8 mouse cellular contexts compared by ENCODE assay signal in the genomic region with DNA sequence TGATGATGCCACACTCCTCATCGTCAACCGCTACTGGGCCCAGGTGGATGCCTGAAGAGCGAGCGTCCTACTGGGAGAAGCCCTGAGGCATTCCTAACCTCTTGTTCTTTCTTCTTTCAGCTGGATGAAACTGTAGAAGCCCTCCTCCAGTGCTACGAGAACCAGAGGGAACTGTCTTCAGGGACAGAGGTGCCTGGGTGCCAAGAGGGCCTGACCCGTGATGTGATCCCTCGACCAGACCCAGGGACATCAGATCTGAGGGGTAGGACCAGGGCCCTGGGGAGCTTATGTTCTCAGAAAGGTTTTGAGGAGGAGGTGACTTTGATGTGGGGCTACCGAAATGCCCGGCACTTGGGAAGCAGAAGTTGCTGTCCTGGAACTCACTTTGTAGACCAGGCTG. TPM values are rescaled to one million over a fixed set of nuclear protein-coding genes. Genes with fewer than 3 reads are reported as not detected.
DNase-seq lines count a peak whose midpoint lies in the region; ATAC-seq and TF ChIP-seq lines count a peak whose summit lies in the region.

No protein-coding gene starts in this region.

- peaks cover 5% of the 10 kb centered on the region; the same call in 1 of the 2 replicates for H3K4me1 ChIP-seq in kidney, postnatal 0 days (replicated peaks; ENCODE audit: insufficient read depth, low read length)
- H3K4me1 ChIP-seq in embryonic facial prominence, embryonic 13.5 days = peaks cover 15% of the 10 kb centered on the region
- peaks cover 17% of the 10 kb centered on the region for H3K4me1 ChIP-seq in intestine, embryonic 15.5 days (replicated peaks)
- H3K4me1 ChIP-seq in neural tube, embryonic 12.5 days = peaks cover 18% of the 10 kb centered on the region

- H3K9me3 ChIP-seq in kidney, postnatal 0 days (replicated peaks; ENCODE audit: low read length) = no peaks in the 10 kb centered on the region
- no peaks in the 10 kb centered on the region for H3K9me3 ChIP-seq in embryonic facial prominence, embryonic 13.5 days
- H3K9me3 ChIP-seq in intestine, embryonic 15.5 days = no peaks in the 10 kb centered on the region
- no peaks in the 10 kb centered on the region for H3K9me3 ChIP-seq in neural tube, embryonic 12.5 days

- no peak for DNase-seq in kidney, postnatal 0 days (ENCODE audit: low spot score)
- DNase-seq in kidney, postnatal 4 days = no peak
- DNase-seq in Muller cell, postnatal 12 days (ENCODE audit: inconsistent ontology term) = no peak
- DNase-seq in thymus, postnatal 4 days = no peak
- no peak for DNase-seq in kidney, postnatal 36 days

- H3K27ac ChIP-seq in kidney, postnatal 0 days = no peak overlapping the region
- H3K27ac ChIP-seq in embryonic facial prominence, embryonic 13.5 days = no peak overlapping the region
- H3K27ac ChIP-seq in intestine, embryonic 15.5 days = no peak overlapping the region
- H3K27ac ChIP-seq in neural tube, embryonic 12.5 days = no peak overlapping the region

- H3K9ac ChIP-seq in kidney, postnatal 0 days (ENCODE audit: low read depth, low read length) = 0 out of 2 replicates have a peak overlapping the region, but pooled peaks have one; percentile 82
- H3K9ac ChIP-seq in embryonic facial prominence, embryonic 13.5 days = peak overlapping the region; percentile 91
- H3K9ac ChIP-seq in intestine, embryonic 15.5 days = peak overlapping the region; percentile 81; the same call in 1 of the 2 replicates
- H3K9ac ChIP-seq in neural tube, embryonic 12.5 days = peak overlapping the region; percentile 78

- no peak for ATAC-seq in kidney, postnatal 0 days (replicated peaks; ENCODE audit: low FRiP score, low read depth)
- no peak for ATAC-seq in embryonic facial prominence, embryonic 13.5 days (ENCODE audit: insufficient number of reproducible peaks, insufficient read depth, low FRiP score, low TSS enrichment, low read depth)
- no peak for ATAC-seq in intestine, embryonic 15.5 days
- ATAC-seq in neural tube, embryonic 12.5 days (ENCODE audit: low FRiP score, low read depth) = no peak

- H3K4me2 ChIP-seq in kidney, postnatal 0 days (ENCODE audit: low read length) = peak overlapping the region; percentile 79
- H3K4me2 ChIP-seq in embryonic facial prominence, embryonic 13.5 days = peak overlapping the region; percentile 90
- peak overlapping the region; percentile 93 for H3K4me2 ChIP-seq in intestine, embryonic 15.5 days (replicated peaks)
- H3K4me2 ChIP-seq in neural tube, embryonic 12.5 days (replicated peaks) = peak overlapping the region; percentile 92

- H3K4me3 ChIP-seq in kidney, postnatal 0 days (replicated peaks; ENCODE audit: low read depth, low read length) = peak overlapping the region; percentile 82
- H3K4me3 ChIP-seq in embryonic facial prominence, embryonic 13.5 days = peak overlapping the region; percentile 91
- peak overlapping the region; percentile 86 for H3K4me3 ChIP-seq in intestine, embryonic 15.5 days (replicated peaks)
- peak overlapping the region; percentile 91 for H3K4me3 ChIP-seq in neural tube, embryonic 12.5 days

- peaks cover 42% of the 10 kb centered on the region for H3K36me3 ChIP-seq in kidney, postnatal 0 days (ENCODE audit: insufficient read depth, low read length)
- peaks cover 63% of the 10 kb centered on the region for H3K36me3 ChIP-seq in embryonic facial prominence, embryonic 13.5 days
- peaks cover 23% of the 10 kb centered on the region for H3K36me3 ChIP-seq in intestine, embryonic 15.5 days
- H3K36me3 ChIP-seq in neural tube, embryonic 12.5 days = peaks cover 54% of the 10 kb centered on the region

- no peaks in the 10 kb centered on the region for H3K27me3 ChIP-seq in kidney, postnatal 0 days (ENCODE audit: insufficient read depth, low read length)
- H3K27me3 ChIP-seq in embryonic facial prominence, embryonic 13.5 days = no peaks in the 10 kb centered on the region
- H3K27me3 ChIP-seq in intestine, embryonic 15.5 days (replicated peaks) = no peaks in the 10 kb centered on the region
- H3K27me3 ChIP-seq in neural tube, embryonic 12.5 days (replicated peaks) = no peaks in the 10 kb centered on the region

- WGBS in kidney, postnatal 0 days = 77% methylated on average over 9 of the region's 9 CpGs
- 84% methylated on average over 9 of the region's 9 CpGs for WGBS in embryonic facial prominence, embryonic 13.5 days
- WGBS in intestine, embryonic 15.5 days = 95% methylated on average over 9 of the region's 9 CpGs
- 94% methylated on average over 9 of the region's 9 CpGs for WGBS in neural tube, embryonic 12.5 days

- TF ChIP-seq CTCF in kidney, postnatal 0 days (IDR thresholded peaks at IDR 0.05; ENCODE audit: low read depth) = no peak

RNA-seq across cellular contexts. Expression of a gene that starts 1.1 kb away (rescaled TPM):
- 32.4 and 35.3 TPM in 2 replicates for polyA plus RNA-seq in kidney, postnatal 0 days (2015; fragmentation: Nextera tagmentation; extraction: Ambion mirVana)
- 51.2 and 58.1 TPM in 2 replicates for polyA plus RNA-seq in embryonic facial prominence, embryonic 13.5 days (2015; fragmentation: Nextera tagmentation; extraction: Ambion mirVana)
- polyA plus RNA-seq in intestine, embryonic 15.5 days (2015; fragmentation: Nextera tagmentation; extraction: Ambion mirVana) = 37.4 and 37.7 TPM in 2 replicates
- 54.1 and 61.2 TPM in 2 replicates for polyA plus RNA-seq in neural tube, embryonic 12.5 days (2016; fragmentation: Nextera tagmentation; extraction: Ambion mirVana)

RNA-seq across cellular contexts. Expression of a gene that starts 1.2 kb away (rescaled TPM):
- 16.5 and 17.1 TPM in 2 replicates for polyA plus RNA-seq in kidney, postnatal 0 days (2015; fragmentation: Nextera tagmentation; extraction: Ambion mirVana)
- polyA plus RNA-seq in embryonic facial prominence, embryonic 13.5 days (2015; fragmentation: Nextera tagmentation; extraction: Ambion mirVana) = 8.8 and 12.1 TPM in 2 replicates
- 4.1 and 4.9 TPM in 2 replicates for polyA plus RNA-seq in intestine, embryonic 15.5 days (2015; fragmentation: Nextera tagmentation; extraction: Ambion mirVana)
- polyA plus RNA-seq in neural tube, embryonic 12.5 days (2016; fragmentation: Nextera tagmentation; extraction: Ambion mirVana) = 14.0 and 14.1 TPM in 2 replicates

RNA-seq across cellular contexts. Expression of a gene that starts 16.5 kb away (rescaled TPM):
- 28.8 and 32.2 TPM in 2 replicates for polyA plus RNA-seq in kidney, postnatal 0 days (2015; fragmentation: Nextera tagmentation; extraction: Ambion mirVana)
- polyA plus RNA-seq in embryonic facial prominence, embryonic 13.5 days (2015; fragmentation: Nextera tagmentation; extraction: Ambion mirVana) = 39.7 and 40.6 TPM in 2 replicates
- polyA plus RNA-seq in intestine, embryonic 15.5 days (2015; fragmentation: Nextera tagmentation; extraction: Ambion mirVana) = 34.3 TPM in 2 replicates
- polyA plus RNA-seq in neural tube, embryonic 12.5 days (2016; fragmentation: Nextera tagmentation; extraction: Ambion mirVana) = 49.2 and 54.8 TPM in 2 replicates

RNA-seq across cellular contexts. Expression of a gene that starts 26.0 kb away (rescaled TPM):
- polyA plus RNA-seq in kidney, postnatal 0 days (2015; fragmentation: Nextera tagmentation; extraction: Ambion mirVana) = 12.5 and 12.9 TPM in 2 replicates
- polyA plus RNA-seq in embryonic facial prominence, embryonic 13.5 days (2015; fragmentation: Nextera tagmentation; extraction: Ambion mirVana) = 15.8 and 18.8 TPM in 2 replicates
- 8.8 and 9.4 TPM in 2 replicates for polyA plus RNA-seq in intestine, embryonic 15.5 days (2015; fragmentation: Nextera tagmentation; extraction: Ambion mirVana)
- polyA plus RNA-seq in neural tube, embryonic 12.5 days (2016; fragmentation: Nextera tagmentation; extraction: Ambion mirVana) = 31.8 and 35.3 TPM in 2 replicates

RNA-seq across cellular contexts. Expression of a gene that starts 28.4 kb away (rescaled TPM):
- 4.9 and 6.8 TPM in 2 replicates for polyA plus RNA-seq in kidney, postnatal 0 days (2015; fragmentation: Nextera tagmentation; extraction: Ambion mirVana)
- 7.0 and 8.1 TPM in 2 replicates for polyA plus RNA-seq in embryonic facial prominence, embryonic 13.5 days (2015; fragmentation: Nextera tagmentation; extraction: Ambion mirVana)
- 5.5 and 5.6 TPM in 2 replicates for polyA plus RNA-seq in intestine, embryonic 15.5 days (2015; fragmentation: Nextera tagmentation; extraction: Ambion mirVana)
- 4.1 and 6.1 TPM in 2 replicates for polyA plus RNA-seq in neural tube, embryonic 12.5 days (2016; fragmentation: Nextera tagmentation; extraction: Ambion mirVana)
